Mouse (Mus musculus) kidney, adult 11 months (tissue): ENCODE measurements around the gene B3galt4.
"Not testable (repeated sequence)": the region's sequence is repeated elsewhere in the genome, so short reads cannot be mapped to it uniquely, and the experiment has no call there.

ENCODE experiments used
- DNase-seq: peaks from one replicate; pipeline ENCODE4 v3.0.0; 2022

The B3galt4 gene

GRCm38 (mm10) chr17:33919351-33920281 is 31.7 kb downstream of the B3galt4 start:
- peak; percentile 91 for DNase-seq

- no peak for DNase-seq
These were observed 32.7 kb downstream of the B3galt4 start for GRCm38 (mm10) chr17:33918293-33919203.

- no peak for DNase-seq
These were observed 33.5 kb downstream of the B3galt4 start for GRCm38 (mm10) chr17:33917656-33918292.

- DNase-seq: peak; percentile 41
These were observed 34.2 kb downstream of the B3galt4 start for GRCm38 (mm10) chr17:33916847-33917655.

- DNase-seq: no peak
These were observed 35.0 kb downstream of the B3galt4 start for GRCm38 (mm10) chr17:33916294-33916693.

GRCm38 (mm10) chr17:33915671-33916250 is 35.5 kb downstream of the B3galt4 start, which contains the start of the genes Tapbp and Zbtb22:
Tapbp (plus strand) TSS chr17:33915899.
Zbtb22 (plus strand) TSS chr17:33915904.
- peak; percentile 99 for DNase-seq

- no peak for DNase-seq
These were observed 36.3 kb downstream of the B3galt4 start for GRCm38 (mm10) chr17:33914969-33915391.

GRCm38 (mm10) chr17:33913905-33914304 is 37.4 kb downstream of the B3galt4 start:
- no peak for DNase-seq

GRCm38 (mm10) chr17:33913264-33913663 is 38.0 kb downstream of the B3galt4 start:
- no peak for DNase-seq

GRCm38 (mm10) chr17:33911813-33912414 is 39.4 kb downstream of the B3galt4 start:
- no peak for DNase-seq

GRCm38 (mm10) chr17:33911052-33911812 is 40.1 kb downstream of the B3galt4 start:
- no peak for DNase-seq

- no peak for DNase-seq
These were observed 40.8 kb downstream of the B3galt4 start for GRCm38 (mm10) chr17:33910346-33911051.

GRCm38 (mm10) chr17:33909869-33910250 is 41.4 kb downstream of the B3galt4 start:
- DNase-seq: no peak

GRCm38 (mm10) chr17:33909077-33909868 is 42.0 kb downstream of the B3galt4 start, which contains the start of gene Daxx:
Daxx (plus strand) TSS chr17:33909414.
- peak; percentile 99 for DNase-seq

GRCm38 (mm10) chr17:33908331-33909076 is 42.8 kb downstream of the B3galt4 start:
- no peak for DNase-seq

GRCm38 (mm10) chr17:33904835-33905234 is 46.5 kb downstream of the B3galt4 start, which contains the start of gene Platr17:
Platr17 (plus strand) TSS chr17:33905135.
- not testable (repeated sequence) for DNase-seq

- DNase-seq: not testable (repeated sequence)
These were observed 47.2 kb downstream of the B3galt4 start for GRCm38 (mm10) chr17:33903911-33904651.
